In the genomic region with DNA sequence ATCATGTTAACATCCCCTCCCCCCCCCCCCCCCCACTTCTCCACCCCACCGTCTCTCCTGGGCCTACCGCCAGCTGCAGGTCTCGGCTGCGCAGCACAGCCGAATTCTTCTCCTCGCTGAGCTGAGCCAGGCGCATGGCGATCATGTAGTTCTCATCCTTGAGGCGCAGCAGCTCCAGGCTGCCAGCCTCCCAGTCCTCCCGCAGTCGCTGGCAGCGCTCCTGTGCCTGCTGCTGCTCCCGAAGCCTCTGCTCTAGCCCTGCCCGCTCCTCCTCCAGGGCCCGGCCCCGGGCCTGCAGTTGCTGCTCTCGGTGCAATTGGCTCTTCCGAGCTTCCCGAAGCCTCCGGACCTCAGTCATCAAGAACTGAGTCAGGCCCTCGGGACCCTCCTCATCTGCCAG, we compare ENCODE assay signal across 11 mouse cellular contexts. TPM values are rescaled to one million over a fixed set of nuclear protein-coding genes. Genes with fewer than 3 reads are reported as not detected.
A peak's percentile ranks its signal among the peaks of the same experiment; 100 is the strongest.
DNase-seq lines count a peak whose midpoint lies in the region; ATAC-seq and TF ChIP-seq lines count a peak whose summit lies in the region.
"Had no signal": no experiment of that assay in that cellular context is flagged by ENCODE, and none has a peak within 500 bp of the region (broad histone marks: within the 10 kb centered on the region; RNA-seq: fewer than 3 reads in every experiment).

No protein-coding gene starts in this region.

- WGBS in embryonic facial prominence, embryonic 14.5 days, result 36% methylated on average over 20 of the region's 21 CpGs
- 23% methylated on average over 20 of the region's 21 CpGs for WGBS in midbrain, postnatal 0 days

- ATAC-seq in frontal cortex, adult (ENCODE audit: low TSS enrichment), result peak; percentile 90
- ATAC-seq in embryonic facial prominence, embryonic 14.5 days (ENCODE audit: low read depth), result no peak
- ATAC-seq in midbrain, postnatal 0 days (ENCODE audit: low FRiP score), result no peak

- no peak for TF ChIP-seq CTCF in midbrain, postnatal 0 days (IDR thresholded peaks at IDR 0.05)

- no peak overlapping the region for H3K4me3 ChIP-seq in embryonic facial prominence, embryonic 14.5 days (ENCODE audit: low read depth, low read length)
- no peak overlapping the region for H3K4me3 ChIP-seq in midbrain, postnatal 0 days (ENCODE audit: low read depth, low read length)

- H3K9ac ChIP-seq in embryonic facial prominence, embryonic 14.5 days (ENCODE audit: low read depth, low read length), result no peak overlapping the region
- no peak overlapping the region for H3K9ac ChIP-seq in midbrain, postnatal 0 days (replicated peaks; ENCODE audit: low read length, poor library complexity, severe bottlenecking)

- 0 out of 2 replicates have a peak overlapping the region, but pooled peaks have one; percentile 26 for H3K4me2 ChIP-seq in embryonic facial prominence, embryonic 14.5 days (ENCODE audit: low read depth, low read length)
- H3K4me2 ChIP-seq in midbrain, postnatal 0 days (ENCODE audit: low read depth, low read length, poor library complexity, severe bottlenecking), result 0 out of 2 replicates have a peak overlapping the region, but pooled peaks have one; percentile 2

- no peak overlapping the region for H3K27ac ChIP-seq in embryonic facial prominence, embryonic 14.5 days (replicated peaks; ENCODE audit: low read depth, low read length)
- H3K27ac ChIP-seq in midbrain, postnatal 0 days (ENCODE audit: low read depth, low read length), result no peak overlapping the region

- H3K27me3 ChIP-seq in embryonic facial prominence, embryonic 14.5 days (replicated peaks; ENCODE audit: control insufficient read depth, insufficient read depth, low read length), result peaks cover 34% of the 10 kb centered on the region
- H3K27me3 ChIP-seq in midbrain, postnatal 0 days (ENCODE audit: insufficient read depth, low read length), result peaks cover 14% of the 10 kb centered on the region

- no peaks in the 10 kb centered on the region for H3K36me3 ChIP-seq in embryonic facial prominence, embryonic 14.5 days (ENCODE audit: control insufficient read depth, insufficient read depth, low read length)
- H3K36me3 ChIP-seq in midbrain, postnatal 0 days (ENCODE audit: insufficient read depth, low read length), result no peaks in the 10 kb centered on the region

- peaks cover 6% of the 10 kb centered on the region; the same call in 1 of the 2 replicates for H3K4me1 ChIP-seq in embryonic facial prominence, embryonic 14.5 days (ENCODE audit: control insufficient read depth, insufficient read depth, low read length)
- peaks cover 5% of the 10 kb centered on the region for H3K4me1 ChIP-seq in midbrain, postnatal 0 days (ENCODE audit: insufficient read depth, low read length)

- DNase-seq in frontal cortex, postnatal 10 days (ENCODE audit: low spot score in 2 of 2), result no peak
- DNase-seq in layer of hippocampus, postnatal 10 days (ENCODE audit: low spot score in 2 of 2), result peak; percentile 36 to 56
- no peak for DNase-seq in layer of hippocampus, adult 9-10 months (ENCODE audit: low spot score)
- peak; percentile 69 for DNase-seq in embryonic facial prominence, embryonic 14.5 days (ENCODE audit: low spot score)
- peak; percentile 77 for DNase-seq in midbrain, postnatal 0 days (ENCODE audit: low spot score)
- DNase-seq in urinary bladder, postnatal 4 days (ENCODE audit: low spot score in 2 of 2), result no peak
- DNase-seq in B cell, adult 2 months, result no peak
- DNase-seq: lung, postnatal 10 days; thymus, adult 2 months had no signal

- no peaks in the 10 kb centered on the region for H3K9me3 ChIP-seq in embryonic facial prominence, embryonic 14.5 days (ENCODE audit: control insufficient read depth, low read length)
- H3K9me3 ChIP-seq in midbrain, postnatal 0 days (ENCODE audit: low read length), result no peaks in the 10 kb centered on the region

RNA-seq across cellular contexts. Expression of gene Card10, which starts 3.8 kb away (rescaled TPM):
- 1 to 10 TPM; 5.8 to 6.0 TPM for total RNA-seq in layer of hippocampus, postnatal 10 days (2021)
- polyA plus RNA-seq in embryonic facial prominence, embryonic 14.5 days (2014; fragmentation: Nextera tagmentation; extraction: Ambion mirVana), result 6.1 and 6.3 TPM in 2 replicates
- total RNA-seq in midbrain, postnatal 0 days (2014; rRNA removed), result 0.71 and 1.6 TPM in 2 replicates
- polyA plus RNA-seq in midbrain, postnatal 0 days (2015; fragmentation: Nextera tagmentation; extraction: Ambion mirVana), result 2.2 and 2.5 TPM in 2 replicates

RNA-seq across cellular contexts. Expression of gene Mfng, which starts 25.8 kb away (rescaled TPM):
- 10 to 100 TPM in 1 of 2 experiments, 1 to 10 TPM in 1; 9.2 to 10.4 TPM for total RNA-seq in layer of hippocampus, postnatal 10 days (2021)
- polyA plus RNA-seq in embryonic facial prominence, embryonic 14.5 days (2014; fragmentation: Nextera tagmentation; extraction: Ambion mirVana), result 13.6 and 13.7 TPM in 2 replicates
- total RNA-seq in midbrain, postnatal 0 days (2014; rRNA removed), result 4.6 and 6.9 TPM in 2 replicates
- 7.6 and 8.1 TPM in 2 replicates for polyA plus RNA-seq in midbrain, postnatal 0 days (2015; fragmentation: Nextera tagmentation; extraction: Ambion mirVana)

RNA-seq across cellular contexts. Expression of gene Cdc42ep1, which starts 43.4 kb away (rescaled TPM):
- total RNA-seq in layer of hippocampus, postnatal 10 days (2021), result 1 to 10 TPM; 7.6 to 8.5 TPM
- 30.8 and 36.1 TPM in 2 replicates for polyA plus RNA-seq in embryonic facial prominence, embryonic 14.5 days (2014; fragmentation: Nextera tagmentation; extraction: Ambion mirVana)
- total RNA-seq in midbrain, postnatal 0 days (2014; rRNA removed), result 14.1 and 14.9 TPM in 2 replicates
- polyA plus RNA-seq in midbrain, postnatal 0 days (2015; fragmentation: Nextera tagmentation; extraction: Ambion mirVana), result 14.8 and 14.9 TPM in 2 replicates

RNA-seq across cellular contexts. Expression of gene Lgals2, which starts 56.3 kb away (rescaled TPM):
- not detected for total RNA-seq in layer of hippocampus, postnatal 10 days (2021)
- polyA plus RNA-seq in embryonic facial prominence, embryonic 14.5 days (2014; fragmentation: Nextera tagmentation; extraction: Ambion mirVana), result 0.89 and 1.4 TPM in 2 replicates
- not detected in 2 replicates for total RNA-seq in midbrain, postnatal 0 days (2014; rRNA removed)
- polyA plus RNA-seq in midbrain, postnatal 0 days (2015; fragmentation: Nextera tagmentation; extraction: Ambion mirVana), result not detected in 2 replicates
- polyA plus RNA-seq: limb, embryonic 11.5 days had no signal

Comparison
In these comparisons a context has a peak if more than half of its experiments do, and no peak if none do; other contexts are left out.
1. DNase-seq: peak in layer of hippocampus, postnatal 10 days (2 of 2), embryonic facial prominence, embryonic 14.5 days (single experiment) and midbrain, postnatal 0 days (single experiment); none in frontal cortex, postnatal 10 days (0 of 2), layer of hippocampus, adult 9-10 months (single experiment), urinary bladder, postnatal 4 days (0 of 2) and B cell, adult 2 months (0 of 2).